Mouse (Mus musculus): ENCODE data around the gene Lrrc23.
A peak's percentile ranks its signal among the peaks of the same experiment; 100 is the strongest.

Lrrc23 gene

DNA sequence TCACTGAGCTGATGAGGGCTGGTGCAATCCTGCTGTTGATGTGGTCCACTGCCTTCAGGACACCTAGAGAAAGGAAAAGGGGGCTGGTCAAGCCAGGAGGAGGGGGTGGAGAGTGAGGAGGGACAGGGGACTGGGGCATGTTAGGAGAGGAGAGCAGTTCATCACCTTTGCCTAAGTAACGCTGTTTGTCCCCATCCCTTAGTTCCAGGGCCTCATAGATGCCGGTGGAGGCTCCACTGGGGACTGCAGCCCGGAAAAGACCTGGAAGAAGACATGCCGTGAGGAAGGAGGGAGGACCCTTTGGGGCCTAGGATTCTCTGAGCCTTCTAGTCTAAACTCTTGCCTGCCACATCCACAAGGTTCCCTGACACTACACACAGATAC is 12.0 kb downstream of the Lrrc23 start:
- DNase-seq, result no peak

DNA sequence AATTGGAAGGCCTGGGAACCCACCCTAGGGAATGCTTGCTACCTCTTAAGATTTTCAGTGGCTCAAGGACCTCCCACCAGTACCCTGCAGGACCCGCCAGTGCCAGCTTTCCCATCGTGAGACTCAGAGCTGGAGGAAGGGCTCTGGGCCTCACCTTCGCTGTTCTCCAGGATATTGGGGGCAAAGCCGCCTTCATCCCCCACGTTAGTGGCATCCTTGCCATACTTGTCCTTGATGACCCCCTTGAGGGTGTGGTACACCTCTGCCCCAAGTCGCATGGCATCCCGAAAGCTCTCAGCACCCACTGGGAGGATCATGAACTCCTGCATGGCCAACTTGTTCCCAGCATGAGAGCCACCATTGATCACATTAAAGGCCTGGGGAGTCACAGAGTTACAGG is 13.6 kb downstream of the Lrrc23 start:
- DNase-seq, result no peak

DNA sequence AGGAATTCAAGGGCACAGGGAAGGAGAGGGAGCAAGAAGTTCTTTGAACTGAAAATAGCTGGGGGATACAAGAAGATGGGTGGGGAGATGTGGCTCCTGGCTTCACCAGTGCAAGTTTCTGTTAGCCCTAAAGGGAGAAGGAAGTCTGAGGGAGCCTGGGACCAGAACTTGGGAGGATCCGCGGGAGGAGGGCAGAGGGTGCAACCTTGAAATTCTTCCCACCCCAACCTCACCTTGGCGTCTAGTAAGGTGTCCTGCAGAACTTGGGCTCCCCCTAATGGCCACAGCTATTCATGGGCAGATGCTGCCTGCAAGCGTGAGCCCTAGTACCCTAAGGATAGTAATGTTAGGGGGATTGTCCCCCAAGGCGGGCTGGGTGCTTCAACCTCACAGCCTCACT is 20.3 kb downstream of the Lrrc23 start:
- DNase-seq, result peak; percentile 84 to 91

DNA sequence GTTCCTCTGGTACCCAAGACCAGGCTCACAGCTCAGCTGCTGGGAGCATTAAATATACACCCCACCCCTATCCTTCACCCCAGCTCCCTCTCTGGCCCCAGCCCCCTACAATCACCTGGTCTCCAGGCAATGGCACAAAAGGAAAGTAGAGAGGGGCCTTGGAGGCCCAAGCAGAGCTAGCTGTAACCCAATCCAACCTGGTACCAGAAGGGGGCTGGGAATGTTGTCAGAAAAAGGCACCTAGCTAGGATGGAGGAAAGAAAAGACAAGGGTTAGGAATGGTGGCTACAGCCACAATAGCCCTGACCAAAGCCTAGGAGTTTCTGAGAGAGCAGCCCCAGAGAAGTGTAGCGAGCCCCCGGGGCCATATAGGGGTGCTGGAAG is 20.7 kb downstream of the Lrrc23 start:
- no peak for DNase-seq

DNA sequence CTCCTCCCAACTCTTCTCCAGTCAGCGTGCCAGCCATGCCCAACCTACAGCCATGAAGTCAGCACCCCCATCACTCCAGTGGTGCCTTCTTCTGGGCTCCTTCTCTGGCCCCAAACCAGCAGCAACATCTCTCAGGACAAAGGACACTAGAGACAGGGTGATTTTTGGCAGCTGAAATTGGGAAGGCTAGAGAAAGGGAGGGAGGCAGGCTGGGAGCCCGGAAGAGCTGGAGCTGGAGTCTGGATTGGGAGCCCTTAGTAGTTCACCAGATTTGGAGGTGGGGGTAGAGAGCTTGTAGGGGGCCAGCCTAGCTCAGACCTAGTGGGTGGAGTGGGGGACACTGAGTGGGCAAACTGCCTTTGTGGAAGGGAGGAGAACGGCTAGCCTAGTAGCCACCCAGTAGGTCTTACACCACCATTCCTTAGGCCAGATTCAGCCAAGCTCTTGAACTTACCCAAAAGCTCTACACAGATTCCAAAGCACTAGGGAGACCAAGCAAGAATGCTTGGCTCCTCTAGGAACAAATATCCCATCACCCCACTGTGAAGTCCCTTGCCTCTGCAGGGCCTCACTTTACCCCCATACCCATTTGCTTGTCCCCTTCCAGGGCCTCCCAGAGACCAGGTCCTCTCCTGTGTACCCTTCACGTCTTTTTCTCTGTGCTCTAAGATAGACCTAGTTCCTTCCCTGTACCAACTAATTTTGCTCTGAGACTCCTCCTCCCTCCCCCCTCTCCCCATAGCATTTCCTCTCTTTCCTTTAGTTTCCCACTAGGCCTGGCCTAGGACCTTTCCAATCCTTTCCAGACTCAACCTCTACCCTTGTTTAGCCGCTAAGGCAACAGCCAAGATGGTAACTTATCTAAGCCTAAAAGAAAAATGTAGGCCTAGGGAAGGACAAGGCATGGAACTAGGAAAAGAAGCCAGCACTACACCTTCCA is 21.3 kb downstream of the Lrrc23 start:
- peak; percentile 34 to 36 for DNase-seq

DNA sequence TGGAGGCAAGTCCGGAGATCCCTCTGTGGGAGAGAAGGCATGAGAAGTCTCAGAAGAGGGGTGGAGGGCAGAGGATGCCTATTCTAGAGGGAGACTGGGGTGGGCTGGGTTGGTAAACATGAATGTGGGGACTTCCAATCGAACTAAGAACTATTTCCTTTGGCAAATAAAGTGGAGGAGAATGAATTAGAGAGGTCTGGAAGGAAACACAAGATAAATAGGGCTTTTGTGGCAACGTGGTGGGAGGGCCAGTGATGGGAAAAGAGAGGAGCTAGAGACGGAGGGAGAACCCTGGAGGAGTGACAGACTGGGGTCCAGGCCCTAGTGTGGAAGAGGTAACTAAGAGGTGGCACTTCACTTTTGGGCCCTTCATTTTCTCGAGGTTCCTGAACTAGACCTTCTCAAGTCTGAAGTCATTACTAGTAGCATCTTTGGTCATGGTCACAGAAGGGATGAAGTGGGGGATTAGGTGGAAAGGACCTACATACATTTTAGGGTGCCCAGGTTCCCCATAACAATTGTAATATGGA is 22.1 kb downstream of the Lrrc23 start:
- DNase-seq, result no peak

DNA sequence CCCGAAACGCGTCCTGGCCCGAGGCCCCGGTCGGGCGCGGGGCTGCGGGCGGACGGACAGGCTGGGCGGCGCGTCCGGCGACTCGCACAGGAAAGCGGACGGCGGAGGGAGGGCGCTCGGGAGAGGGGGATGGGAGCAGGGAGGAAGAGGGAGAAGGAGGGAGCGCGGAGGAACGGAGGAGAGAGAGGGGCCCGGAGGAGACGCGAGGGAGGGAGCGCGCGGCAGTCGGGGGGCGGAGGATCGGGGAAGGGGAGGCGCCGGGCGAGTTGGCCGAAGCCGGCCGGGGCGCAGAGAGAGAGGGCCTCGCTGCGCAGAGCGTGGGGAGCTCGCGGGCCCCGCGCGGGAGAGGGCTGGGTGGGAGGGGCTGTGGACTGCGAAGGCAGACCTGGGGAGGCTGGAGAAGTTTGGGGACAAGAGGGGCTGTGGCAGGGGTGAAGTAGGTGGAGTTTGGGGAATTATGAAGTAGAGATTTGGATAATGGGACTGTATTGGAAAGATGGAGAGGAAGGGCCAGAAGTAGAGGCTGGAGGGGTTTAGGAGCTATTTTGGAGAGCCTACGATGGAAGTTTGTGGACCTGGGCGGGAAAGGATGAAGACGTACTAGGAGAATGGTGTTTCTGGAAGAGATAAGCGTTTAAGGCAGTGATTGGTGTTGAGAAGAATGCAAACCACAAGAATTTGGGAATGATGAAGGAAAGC is 22.7 kb downstream of the Lrrc23 start:
- DNase-seq, result peak; percentile 89 to 90

DNA sequence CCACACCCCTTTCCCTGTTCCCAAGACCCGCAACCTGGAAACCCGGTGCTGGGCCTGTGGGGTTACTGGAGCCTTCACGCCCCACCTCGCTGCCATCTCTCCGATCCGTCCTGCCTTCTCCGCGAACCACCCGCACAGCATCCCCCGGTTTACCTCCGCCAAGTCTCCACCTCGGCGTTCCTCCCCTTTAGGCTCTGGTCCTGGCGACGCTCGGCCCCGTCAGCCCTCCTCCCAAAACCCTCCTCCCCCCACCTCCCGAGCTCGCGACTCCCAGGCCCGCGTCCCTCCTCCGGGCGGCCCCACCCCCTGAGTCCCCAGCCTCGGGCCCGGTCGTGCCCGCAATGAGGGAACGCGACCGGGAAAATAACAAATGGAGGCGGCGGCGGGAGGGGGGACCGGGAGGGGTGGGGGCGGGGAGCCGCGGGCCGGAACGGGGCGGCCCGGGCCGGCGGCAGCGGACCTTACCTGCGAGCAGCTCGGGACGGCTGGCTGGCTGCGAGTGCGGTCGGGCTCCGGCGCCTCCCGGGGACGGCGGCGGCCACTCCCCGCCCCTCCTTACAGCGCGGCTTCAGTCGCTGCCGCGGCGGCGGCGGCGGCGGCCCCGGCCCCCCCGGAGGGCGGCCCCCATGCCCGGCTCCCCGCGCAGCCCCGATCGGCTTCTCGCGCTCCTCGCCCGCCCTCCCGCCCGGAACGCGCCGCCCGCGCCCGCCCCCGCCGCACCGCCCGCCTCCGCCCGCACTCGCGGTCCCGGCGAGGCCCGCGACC is 23.5 kb downstream of the Lrrc23 start, which contains the start of the genes Gm45234 and Atn1:
Gene Gm45234 (minus strand): TSS at position 191 of the 765 bp plus-strand sequence.
Gene Atn1 (minus strand): TSS at position 694 of the 765 bp plus-strand sequence.
- DNase-seq, result peak; percentile 74 to 84

DNA sequence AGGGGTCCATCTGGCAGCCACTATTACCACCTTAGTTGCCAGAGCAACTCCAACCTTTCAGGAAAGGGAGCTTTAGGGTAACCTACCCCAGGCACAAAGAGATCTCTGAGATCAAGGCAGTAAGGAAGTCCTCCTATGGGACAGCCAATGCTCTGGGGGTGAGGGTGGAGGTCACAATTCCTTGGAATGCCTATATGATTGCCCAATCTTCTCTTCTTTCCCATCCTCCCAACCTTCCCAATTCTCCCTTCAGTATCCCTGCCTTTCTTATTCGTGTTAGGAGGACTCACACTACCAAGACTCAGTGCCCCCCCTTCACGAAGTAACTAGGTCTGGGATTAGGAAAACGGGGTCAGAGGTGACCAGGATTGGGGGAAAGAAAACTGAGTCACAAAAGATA is 24.2 kb downstream of the Lrrc23 start:
- no peak for DNase-seq

DNA sequence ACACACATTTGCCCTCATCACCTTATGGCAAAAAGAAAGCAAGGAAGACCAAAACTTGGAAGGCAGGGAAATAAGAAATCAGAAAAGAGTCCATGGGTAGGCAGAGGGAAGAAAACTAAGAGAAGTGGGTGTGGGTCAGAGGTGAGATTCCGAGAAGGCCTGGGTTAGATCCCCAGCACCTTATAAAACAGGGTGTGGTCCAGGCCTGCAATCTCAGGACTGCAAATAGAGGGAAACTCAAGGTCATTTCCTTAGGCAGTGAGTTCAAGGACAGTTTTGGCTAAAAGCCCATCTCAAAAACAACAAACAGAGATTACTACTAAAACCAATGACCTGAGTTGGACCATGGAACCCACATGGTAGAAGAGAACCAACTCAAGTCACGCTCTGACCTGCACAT is 25.7 kb downstream of the Lrrc23 start:
- no peak for DNase-seq

DNA sequence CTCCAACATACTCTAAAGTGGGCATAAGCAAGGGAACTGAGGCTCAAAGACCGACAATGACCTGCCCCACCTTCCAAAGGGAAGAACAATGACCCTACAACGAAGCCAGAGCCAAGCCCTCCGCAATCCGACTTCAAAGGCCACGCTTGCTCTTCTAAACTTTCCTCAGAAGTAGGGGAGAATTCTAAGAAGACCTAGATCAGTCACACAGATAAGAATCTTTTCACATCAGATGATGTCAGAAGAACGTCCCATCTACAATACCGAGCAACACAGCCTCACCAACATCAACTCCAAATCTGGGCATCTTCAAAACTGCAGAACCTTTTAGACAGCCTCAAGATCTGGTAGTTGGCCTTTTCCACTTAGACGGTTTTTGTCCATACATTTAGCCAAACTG is 29.1 kb downstream of the Lrrc23 start:
- no peak for DNase-seq

DNA sequence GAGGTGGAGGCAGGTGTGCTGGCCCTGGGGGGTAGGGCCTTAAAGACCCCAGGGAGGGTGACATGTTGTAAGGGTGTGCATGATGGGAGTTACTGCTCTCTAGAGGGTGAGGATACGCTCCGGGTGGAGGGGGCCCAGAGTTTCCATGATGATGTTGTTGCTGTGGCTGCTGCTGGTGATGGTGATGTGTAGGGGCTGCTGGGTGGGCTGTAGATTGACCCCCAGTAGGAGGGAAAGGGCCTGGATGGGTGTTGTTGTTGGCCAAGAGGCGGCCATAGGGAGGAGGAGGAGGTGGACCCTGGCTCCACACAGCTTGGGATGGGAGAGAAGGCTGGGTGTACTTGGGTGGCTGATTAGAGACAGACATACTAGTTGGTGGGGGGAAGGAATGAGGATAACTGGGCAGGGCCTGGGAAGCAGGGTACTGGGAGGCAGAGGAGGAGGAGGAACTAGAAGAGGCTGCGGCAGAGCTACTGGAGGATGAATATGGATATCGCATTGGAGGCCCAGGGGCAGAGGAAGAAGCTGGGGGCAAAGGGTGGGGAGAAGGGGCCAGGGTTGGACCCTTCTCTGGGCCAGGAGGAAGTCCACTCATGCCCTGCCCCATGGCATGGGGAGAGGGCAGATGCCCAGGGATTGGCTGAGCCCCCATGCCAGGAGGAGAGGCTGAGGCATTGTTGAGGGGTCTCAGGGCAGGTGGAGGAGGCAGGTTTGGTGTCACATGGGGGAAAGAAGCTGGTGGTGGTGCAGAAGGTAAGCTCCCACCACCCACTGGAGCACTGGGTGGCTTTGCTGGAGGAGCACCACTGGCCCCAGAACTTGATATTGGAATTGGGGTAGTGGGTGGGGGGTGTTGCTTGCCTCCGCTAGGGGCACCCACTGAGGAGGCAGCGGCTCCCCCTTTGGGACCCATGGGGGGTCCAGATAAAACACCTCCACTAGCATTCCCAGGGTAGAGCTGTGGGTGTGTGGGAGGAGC is 32.6 kb downstream of the Lrrc23 start:
- no peak for DNase-seq

DNA sequence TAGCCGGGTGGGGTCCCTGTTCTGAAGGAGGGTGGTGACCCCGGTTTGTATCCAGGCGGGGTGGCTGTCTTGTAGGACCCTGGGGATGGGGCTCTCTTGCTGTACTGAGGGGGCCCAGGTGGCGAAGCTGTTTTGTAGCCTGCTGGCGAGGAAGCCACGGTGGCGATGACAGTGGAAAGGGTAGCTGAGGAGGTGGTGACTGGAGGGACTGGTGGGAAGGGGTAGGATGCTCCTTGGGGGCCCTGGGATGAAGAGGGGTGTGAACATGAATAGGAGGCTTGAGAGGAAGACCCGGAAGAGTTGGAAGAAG is 33.3 kb downstream of the Lrrc23 start:
- no peak for DNase-seq

DNA sequence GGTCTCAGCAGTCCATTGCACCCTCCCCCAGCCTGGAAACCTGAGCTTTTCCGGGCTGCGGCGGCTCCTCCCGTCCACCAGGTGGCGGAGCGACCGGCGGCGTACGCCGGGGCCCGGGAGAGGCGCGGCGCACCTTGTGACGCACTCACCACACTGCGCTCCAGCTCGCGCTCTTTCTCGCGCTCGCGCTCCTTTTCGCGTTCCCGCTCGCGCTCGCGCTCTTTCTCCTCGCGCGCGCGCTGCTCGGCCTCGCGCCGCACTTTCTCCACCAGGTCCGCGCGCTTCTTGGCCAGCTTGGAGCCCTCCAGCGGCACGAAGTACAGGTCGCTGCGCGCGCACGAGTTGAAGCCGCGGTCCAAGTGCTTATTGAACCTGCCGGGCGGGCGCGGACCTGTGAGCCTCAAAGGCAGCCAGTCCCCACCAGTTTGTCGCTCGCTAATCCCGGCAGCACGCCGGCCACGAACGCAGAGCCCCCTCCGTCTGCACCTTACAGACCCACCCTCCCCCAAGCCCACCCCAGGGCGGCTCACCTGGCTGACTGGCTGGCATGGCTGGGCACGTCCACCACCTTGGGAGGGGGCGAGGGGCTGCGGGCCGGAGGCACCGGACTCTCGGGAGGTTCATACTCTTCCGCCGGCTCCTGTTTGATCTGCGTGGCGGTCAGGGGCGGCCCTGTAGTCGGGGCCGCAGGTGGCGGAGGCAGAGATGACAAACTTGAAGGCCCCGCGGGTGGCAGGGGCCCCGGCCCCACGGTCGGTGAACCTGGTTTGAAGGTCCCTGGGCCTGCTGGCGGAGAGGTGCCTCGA is 33.8 kb downstream of the Lrrc23 start:
- DNase-seq, result peak; percentile 92 to 94

DNA sequence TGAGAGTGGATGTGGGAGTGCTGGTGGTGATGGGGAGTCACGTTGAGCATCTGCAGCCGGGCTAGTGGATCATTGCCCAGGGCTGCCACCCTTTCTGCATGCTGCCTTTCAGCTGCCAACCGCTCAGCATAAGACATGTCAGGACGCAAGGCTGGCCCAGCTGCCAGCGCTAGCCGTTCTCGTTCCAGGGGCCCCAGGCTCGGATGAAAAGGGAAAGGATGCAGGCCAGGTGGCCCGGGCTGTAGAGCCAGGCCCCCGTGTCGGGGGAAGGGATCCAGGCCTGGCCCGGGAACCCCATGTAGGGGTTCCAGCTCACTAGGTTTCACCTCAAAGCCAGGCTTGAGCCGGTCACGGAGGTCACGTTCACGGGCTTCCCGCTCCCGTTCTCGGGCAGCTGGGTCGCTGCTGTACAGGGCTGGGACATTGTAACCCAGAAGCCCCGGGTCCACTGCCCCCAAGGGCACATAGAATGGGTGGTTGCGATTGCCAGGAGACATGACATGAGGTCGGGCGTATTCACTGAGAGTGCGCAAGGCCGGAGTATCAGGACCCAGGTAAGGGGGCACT is 34.7 kb downstream of the Lrrc23 start:
- DNase-seq, result no peak

DNA sequence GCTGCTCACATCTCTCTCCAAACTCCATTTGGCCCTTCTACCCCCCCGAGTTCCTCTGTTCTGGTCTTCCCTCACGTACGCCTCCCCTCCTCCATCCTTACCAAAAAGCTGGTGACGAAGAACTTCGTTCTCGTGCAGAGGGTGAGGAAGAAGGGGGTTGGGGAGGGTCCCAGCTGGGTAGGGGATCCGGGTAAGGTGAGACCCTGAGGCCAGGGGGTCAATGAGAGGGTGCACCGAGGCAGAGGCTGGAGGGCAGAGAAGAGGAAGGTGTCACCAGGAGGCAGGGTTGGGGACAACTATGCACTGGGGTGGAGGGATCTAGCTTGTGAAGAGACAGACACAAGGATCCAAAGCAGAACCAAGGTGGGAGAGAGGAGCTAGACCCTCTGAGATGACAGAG is 35.9 kb downstream of the Lrrc23 start:
- no peak for DNase-seq

DNA sequence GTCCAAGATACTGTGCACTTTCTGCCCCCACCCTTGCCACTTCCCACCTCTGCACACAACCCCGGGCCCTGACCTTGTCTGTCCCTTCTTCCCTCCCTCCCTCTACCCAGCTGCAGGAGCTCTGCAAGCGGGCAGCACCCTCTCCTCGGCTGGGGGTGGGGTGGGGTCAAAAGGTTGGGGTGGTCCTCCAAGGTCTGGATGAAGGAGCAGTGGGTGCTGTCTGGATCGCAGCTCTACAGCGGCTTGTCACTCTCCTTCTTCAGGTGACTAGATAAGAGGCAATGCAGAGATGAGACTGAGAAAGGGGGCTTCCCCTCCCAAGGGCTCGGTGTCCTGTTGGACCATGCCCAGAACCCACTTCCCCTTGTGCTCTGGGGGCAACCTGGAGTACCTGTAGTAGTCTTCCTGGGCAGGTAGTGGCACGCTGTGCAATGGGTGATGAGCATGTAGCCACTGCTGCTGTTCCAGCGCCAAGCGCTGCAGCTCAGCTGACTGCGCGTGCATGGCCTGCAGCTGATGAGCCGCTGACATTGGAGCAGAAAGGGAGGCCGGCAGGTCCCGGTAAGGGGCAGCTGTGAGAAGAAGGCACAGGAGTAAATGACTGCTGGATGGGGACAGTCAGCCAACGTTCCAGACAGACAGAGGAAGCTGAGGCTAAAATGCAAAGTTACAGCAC is 36.5 kb downstream of the Lrrc23 start:
- no peak for DNase-seq

DNA sequence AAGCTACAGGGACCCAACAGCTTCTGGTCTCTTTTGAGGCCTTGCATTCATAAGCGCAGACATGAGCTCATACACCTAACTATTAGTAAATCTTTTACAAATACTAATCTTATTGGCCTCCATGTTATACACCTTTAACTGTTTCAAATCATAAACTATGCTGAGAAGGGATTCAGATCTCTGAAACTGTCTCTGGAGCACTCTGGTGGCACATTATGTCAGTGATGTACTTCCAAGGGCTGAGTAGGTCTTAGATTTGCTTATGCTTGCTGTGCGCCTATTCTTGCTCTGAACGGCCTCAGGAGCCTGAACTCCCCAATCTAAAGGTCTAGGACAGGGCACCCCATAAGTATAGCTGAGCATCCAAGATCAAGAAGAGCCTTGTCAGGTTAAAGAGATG is 37.7 kb downstream of the Lrrc23 start:
- no peak for DNase-seq

DNA sequence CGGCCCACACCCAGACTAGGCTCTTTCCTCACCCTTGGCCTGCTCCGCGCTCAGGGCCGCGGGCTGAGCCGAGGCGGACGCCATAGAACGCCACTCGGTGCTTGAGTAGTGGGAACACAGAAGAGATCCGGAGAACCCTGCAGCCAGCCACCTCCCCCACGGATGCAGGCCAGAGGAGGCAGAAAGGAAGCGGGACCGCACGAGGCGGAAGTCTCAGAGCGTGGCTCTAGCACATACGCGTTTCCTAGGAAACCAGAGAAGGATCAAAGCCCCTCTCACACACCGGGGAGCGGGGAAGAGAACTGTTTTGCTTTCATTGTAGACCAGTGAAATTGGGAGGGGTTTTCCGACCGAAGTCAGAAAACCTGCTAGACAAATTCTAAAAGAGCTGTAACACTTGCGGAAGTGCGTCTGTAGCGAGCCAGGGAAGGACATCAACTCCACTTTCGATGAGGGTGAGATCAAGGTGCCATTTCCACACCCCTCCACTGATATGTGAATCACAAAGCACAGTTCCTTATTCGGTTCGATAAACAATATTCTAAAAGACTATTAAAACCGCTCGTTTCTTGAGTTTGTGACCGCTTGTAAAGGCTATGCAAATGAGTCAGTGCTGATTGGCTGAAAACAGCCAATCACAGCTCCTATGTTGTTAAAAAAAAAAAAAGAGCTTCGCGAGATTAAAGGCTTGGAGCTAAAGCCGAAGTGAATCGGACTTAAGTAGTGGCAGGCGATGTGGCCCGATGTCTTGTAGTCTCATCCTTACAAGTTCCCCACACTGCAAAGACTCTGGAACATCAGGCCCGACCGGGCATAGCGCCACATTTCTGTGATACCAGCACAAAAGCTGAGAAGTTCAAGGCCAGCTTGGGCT is 38.4 kb downstream of the Lrrc23 start, which contains the start of gene Grcc10:
Gene Grcc10 (minus strand): TSS at position 487 of the 874 bp plus-strand sequence.
- DNase-seq, result peak; percentile 89 to 90
